Mouse (Mus musculus): ENCODE data around the gene Trim47.
"Not testable (repeated sequence)": the region's sequence is repeated elsewhere in the genome, so short reads cannot be mapped to it uniquely, and the experiment has no call there.

The Trim47 gene

GRCm38 (mm10) chr11:116106963-116107776, 19.8 kb downstream of the Trim47 start:
- DNase-seq = no peak

GRCm38 (mm10) chr11:116106154-116106962, 20.7 kb downstream of the Trim47 start:
- DNase-seq = no peak

GRCm38 (mm10) chr11:116105065-116105464, 21.9 kb downstream of the Trim47 start:
- no peak for DNase-seq

GRCm38 (mm10) chr11:116104006-116104646, 22.9 kb downstream of the Trim47 start:
- DNase-seq = no peak

- DNase-seq = no peak
Measured at GRCm38 (mm10) chr11:116103572-116103971, 23.4 kb downstream of the Trim47 start.

GRCm38 (mm10) chr11:116102472-116102871, 24.5 kb downstream of the Trim47 start:
- no peak for DNase-seq

GRCm38 (mm10) chr11:116101931-116102381, 25.1 kb downstream of the Trim47 start:
- DNase-seq = no peak

- DNase-seq = no peak
Measured at GRCm38 (mm10) chr11:116100839-116101238, 26.2 kb downstream of the Trim47 start.

GRCm38 (mm10) chr11:116100385-116100784, 26.6 kb downstream of the Trim47 start:
- DNase-seq = no peak

GRCm38 (mm10) chr11:116099462-116099861, 27.5 kb downstream of the Trim47 start:
- no peak for DNase-seq

- no peak for DNase-seq
Measured at GRCm38 (mm10) chr11:116098711-116099460, 28.1 kb downstream of the Trim47 start.

- no peak for DNase-seq
Measured at GRCm38 (mm10) chr11:116096213-116097108, 30.5 kb downstream of the Trim47 start.

GRCm38 (mm10) chr11:116095573-116095972, 31.4 kb downstream of the Trim47 start:
- no peak for DNase-seq

GRCm38 (mm10) chr11:116093771-116094565, 33.0 kb downstream of the Trim47 start:
- DNase-seq = no peak

- DNase-seq = not testable (repeated sequence)
Measured at GRCm38 (mm10) chr11:116092959-116093358, 34.1 kb downstream of the Trim47 start.

GRCm38 (mm10) chr11:116091591-116091990, 35.4 kb downstream of the Trim47 start:
- no peak for DNase-seq

GRCm38 (mm10) chr11:116089545-116089944, 37.5 kb downstream of the Trim47 start:
- no peak for DNase-seq

GRCm38 (mm10) chr11:116088741-116089394, 38.1 kb downstream of the Trim47 start:
- no peak for DNase-seq

GRCm38 (mm10) chr11:116088188-116088587, 38.8 kb downstream of the Trim47 start:
- DNase-seq = no peak

All from cerebellum, adult 18-20 months (tissue).